Mouse (Mus musculus) frontal cortex, postnatal 25 days (tissue): Measurements from ENCODE around the gene Slc24a2.

Experiments
- DNase-seq, 2 experiments: peaks; one replicate each; pipeline ENCODE4 v3.0.0; 2022; ENCODE audit warnings: low spot score in 2 of 2

Slc24a2 gene

DNA sequence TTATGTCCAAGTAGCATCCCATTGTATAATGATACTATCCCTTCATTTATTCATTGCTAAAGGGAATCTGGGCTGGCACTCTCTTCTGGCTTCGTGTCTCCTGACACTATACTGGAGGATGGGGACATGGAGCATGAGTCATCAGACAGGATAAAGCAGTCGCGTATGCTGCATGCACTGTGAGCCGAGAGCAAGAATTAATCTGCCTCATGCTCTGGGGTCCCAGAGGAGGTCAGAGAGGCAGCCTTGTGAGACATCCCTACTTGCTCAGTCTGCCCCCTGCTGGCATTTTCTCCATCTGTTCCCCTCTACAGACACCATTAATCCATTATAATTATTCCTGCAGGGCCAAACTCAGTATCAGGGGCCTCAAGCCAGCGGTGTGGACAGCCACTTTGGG is 276.8 kb downstream of the Slc24a2 start:
- DNase-seq = no peak

DNA sequence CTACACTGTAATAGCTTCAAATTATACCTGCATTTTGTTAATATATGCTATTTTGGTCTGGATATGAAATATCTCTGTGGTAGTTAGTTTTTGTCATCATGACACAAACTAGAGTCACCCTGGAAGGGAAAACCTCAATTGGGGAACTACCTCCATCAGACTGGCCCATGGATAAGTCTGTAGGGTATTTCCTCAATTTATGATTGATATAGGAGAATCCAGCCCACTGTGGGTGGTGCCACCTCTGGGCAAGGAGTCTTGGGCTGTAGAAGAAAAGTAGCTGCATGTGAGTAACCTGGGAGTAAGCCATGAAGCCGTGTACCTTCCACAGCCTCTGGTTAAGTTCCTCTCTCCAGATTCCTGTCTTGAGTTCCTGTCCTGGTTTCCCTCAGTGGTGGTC is 281.5 kb downstream of the Slc24a2 start:
- no peak for DNase-seq

DNA sequence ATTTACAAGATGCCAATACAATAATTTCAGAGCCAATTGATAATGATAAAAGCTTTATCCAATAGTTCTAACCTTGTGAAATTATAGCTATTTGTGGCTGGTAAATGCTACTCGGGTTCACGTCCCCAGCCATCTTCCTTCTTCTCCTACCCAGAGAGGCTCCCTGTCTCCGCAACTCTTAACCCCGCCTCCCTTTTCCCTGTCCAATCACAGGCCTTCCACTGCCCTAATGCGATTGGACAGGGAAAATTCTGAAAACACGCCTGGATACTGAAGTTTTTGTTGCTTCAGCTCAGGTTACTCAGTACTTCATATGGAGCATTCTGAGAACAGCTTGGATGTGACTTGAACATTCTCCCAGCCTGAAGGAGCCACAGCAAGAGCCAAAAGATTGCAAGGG is 287.0 kb downstream of the Slc24a2 start:
- DNase-seq = no peak

DNA sequence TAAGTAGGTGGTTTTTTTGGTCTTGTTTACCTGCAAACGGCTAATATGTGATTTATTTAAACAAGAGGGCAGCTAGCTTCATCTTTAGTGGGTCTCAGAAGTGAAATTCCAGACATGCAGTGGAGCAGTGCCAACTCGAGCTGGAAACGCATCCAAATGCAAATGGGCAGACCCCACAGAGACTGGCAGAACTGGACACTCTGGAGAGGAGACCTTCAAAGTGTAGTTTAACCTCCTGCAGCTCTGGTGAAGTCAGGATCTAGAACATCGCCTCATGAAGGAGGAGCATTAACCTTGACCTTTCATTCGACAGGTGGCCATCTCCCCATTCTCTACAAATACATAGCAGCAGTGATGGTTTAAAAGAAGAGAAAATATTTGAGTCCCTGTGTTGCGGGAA is 287.6 kb downstream of the Slc24a2 start:
- no peak for DNase-seq

GRCm38 (mm10) chr4:86936706-86937105 is 293.6 kb downstream of the Slc24a2 start:
- no peak for DNase-seq

GRCm38 (mm10) chr4:86936217-86936616 is 294.1 kb downstream of the Slc24a2 start:
- DNase-seq = no peak
